Mouse (Mus musculus) limb, embryonic 13.5 days (tissue): ENCODE data around the gene Tmem151b. TPM values are rescaled to one million over a fixed set of nuclear protein-coding genes. Genes with fewer than 3 reads are reported as not detected.
A peak's percentile ranks its signal among the peaks of the same experiment; 100 is the strongest.

Source experiments
- ATAC-seq: fragments of 200-750 bp; cut with Nextera tagmentation; 2 replicates; pipeline ENCODE4 v1.8.0; 2017; ENCODE audit warnings: low read depth, moderate number of reproducible peaks, moderate TSS enrichment; ENCODE audit not compliant: low FRiP score
- H3K27ac ChIP-seq: fragments of 300-500 bp; sonication (generic); 2 replicates; pipeline ENCODE4 v1.5.1; 2015; ENCODE audit warnings: inconsistent platforms, mild to moderate bottlenecking, moderate library complexity
- H3K27me3 ChIP-seq: fragments of 300-500 bp; sonication (generic); 2 replicates; pipeline ENCODE4 v1.6.1; 2015; ENCODE audit warnings: mild to moderate bottlenecking, inconsistent platforms
- H3K36me3 ChIP-seq: fragments of 300-500 bp; sonication (generic); 2 replicates; pipeline ENCODE4 v1.6.1; 2015; ENCODE audit warnings: inconsistent platforms, mild to moderate bottlenecking, moderate library complexity
- H3K4me1 ChIP-seq: fragments of 300-500 bp; sonication (generic); 2 replicates; pipeline ENCODE4 v1.6.1; 2015; ENCODE audit warnings: inconsistent platforms
- H3K4me2 ChIP-seq: fragments of 300-500 bp; sonication (generic); replicated peaks from 2 replicates; pipeline ENCODE4 v1.6.1; 2015; ENCODE audit warnings: inconsistent platforms, mild to moderate bottlenecking, moderate library complexity
- H3K4me3 ChIP-seq: fragments of 300-500 bp; sonication (generic); 2 replicates; pipeline ENCODE4 v1.5.1; 2015; ENCODE audit warnings: moderate library complexity, mild to moderate bottlenecking, inconsistent platforms
- H3K9ac ChIP-seq: fragments of 300-500 bp; sonication (generic); 2 replicates; pipeline ENCODE4 v1.6.1; 2015; ENCODE audit warnings: mild to moderate bottlenecking, inconsistent platforms
- H3K9me3 ChIP-seq: fragments of 300-500 bp; sonication (generic); 2 replicates; pipeline ENCODE4 v1.6.1; 2016; ENCODE audit warnings: inconsistent platforms
- whole genome bisulfite sequencing: fragments of 180-500 bp; shearing (Covaris S2); methylation state at CpG from one replicate; pipeline ENCODE4 v1.1.7; 2015; 5-methylcytosine and 5-hydroxymethylcytosine counted together
- polyA plus RNA-seq: library from polyadenylated mRNA; unstranded; fragments of >200 nt; fragmentation: Nextera tagmentation; extraction: Ambion mirVana; gene quantifications from 2 replicates; pipeline ENCODE4 v1.2.1, GENCODE M21; 2015

The Tmem151b gene
- polyA plus RNA-seq, 1 experiment from 2014 or later: 10.5 TPM

DNA sequence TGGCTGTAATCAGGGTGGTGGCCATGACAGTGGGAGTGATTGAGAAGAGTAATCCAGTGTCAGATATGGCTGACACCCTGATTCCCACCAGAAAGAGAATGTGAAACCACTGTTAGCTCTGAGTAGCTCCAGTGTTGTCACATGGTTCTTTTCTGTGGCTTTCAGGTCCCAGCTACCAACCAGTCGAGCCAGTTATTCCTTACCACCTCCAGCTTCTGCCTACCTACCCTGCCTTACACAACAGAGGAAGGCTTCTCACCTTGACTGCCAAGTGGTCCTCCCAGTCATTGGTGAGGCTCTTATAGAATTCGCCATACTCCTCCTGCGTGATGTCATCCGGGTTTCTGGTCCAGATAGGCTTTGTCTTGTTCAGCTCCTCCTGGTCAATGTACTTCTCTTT is 20.5 kb upstream of the Tmem151b start:
- 83% methylated on average over 4 of the region's 4 CpGs for WGBS
- no peak overlapping the region for H3K9ac ChIP-seq
- no peak overlapping the region for H3K27ac ChIP-seq

GRCm38 (mm10) chr17:45568990-45569389 is 19.5 kb upstream of the Tmem151b start:
- Histone ChIP-seq H3K4me1 (peaks cover 58% of the 10 kb centered on the region), H3K9me3 (no peaks in the 10 kb centered on the region), H3K27me3 (no peaks in the 10 kb centered on the region), H3K36me3 (peaks cover 62% of the 10 kb centered on the region), H3K4me2 (no peak overlapping the region), H3K4me3 (no peak overlapping the region), H3K27ac (no peak overlapping the region), H3K9ac (no peak overlapping the region; the same call in 1 of the 2 replicates)
- no peak for ATAC-seq
- WGBS: 87% methylated on average over 12 of the region's 12 CpGs

More for the DNA sequence above, 20.5 kb upstream of the Tmem151b start:
- Histone ChIP-seq H3K4me2 (no peak overlapping the region), H3K9me3 (no peaks in the 10 kb centered on the region), H3K4me3 (no peak overlapping the region), H3K4me1 (peaks cover 59% of the 10 kb centered on the region), H3K27me3 (no peaks in the 10 kb centered on the region), H3K36me3 (peaks cover 62% of the 10 kb centered on the region)
- ATAC-seq: no peak

- Histone ChIP-seq H3K4me1 (peaks cover 58% of the 10 kb centered on the region), H3K9ac (no peak overlapping the region), H3K27ac (no peak overlapping the region), H3K9me3 (no peaks in the 10 kb centered on the region), H3K4me3 (no peak overlapping the region), H3K27me3 (no peaks in the 10 kb centered on the region), H3K4me2 (no peak overlapping the region), H3K36me3 (peaks cover 62% of the 10 kb centered on the region)
- no peak for ATAC-seq
- WGBS: 24% methylated on average over 4 of the region's 4 CpGs
Measured at GRCm38 (mm10) chr17:45567162-45567601, 17.7 kb upstream of the Tmem151b start.

GRCm38 (mm10) chr17:45566360-45567161 is 17.1 kb upstream of the Tmem151b start:
- no peak overlapping the region for H3K27ac ChIP-seq
- H3K9ac ChIP-seq: no peak overlapping the region
- no peak overlapping the region for H3K4me2 ChIP-seq
- H3K4me1 ChIP-seq: peaks cover 53% of the 10 kb centered on the region
- H3K36me3 ChIP-seq: peaks cover 60% of the 10 kb centered on the region
- 65% methylated on average over 18 of the region's 18 CpGs for WGBS
- no peaks in the 10 kb centered on the region for H3K27me3 ChIP-seq
- H3K4me3 ChIP-seq: peak overlapping the region; percentile 0; the same call in 1 of the 2 replicates
- no peaks in the 10 kb centered on the region for H3K9me3 ChIP-seq
- no peak for ATAC-seq

DNA sequence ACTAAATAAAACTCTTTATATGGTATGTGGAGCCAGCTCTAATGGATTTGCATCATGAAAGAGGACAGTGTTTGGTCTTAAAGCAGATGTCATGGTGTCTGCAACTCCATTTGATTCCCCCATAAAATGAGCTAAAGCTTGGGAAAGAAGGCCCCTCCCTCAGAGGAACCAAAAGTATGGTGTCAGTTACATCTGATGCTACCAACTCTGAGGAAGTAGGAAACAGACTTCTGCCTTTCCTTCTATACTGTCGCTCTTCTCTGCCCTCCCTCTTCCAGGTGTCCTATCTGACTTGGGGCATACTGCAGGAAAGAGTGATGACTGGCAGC is 16.5 kb upstream of the Tmem151b start:
- H3K36me3 ChIP-seq: peaks cover 54% of the 10 kb centered on the region
- H3K4me2 ChIP-seq: no peak overlapping the region
- H3K9ac ChIP-seq: no peak overlapping the region
- WGBS: 50% methylated on average over 1 of the region's 1 CpGs
- no peaks in the 10 kb centered on the region for H3K27me3 ChIP-seq
- H3K9me3 ChIP-seq: no peaks in the 10 kb centered on the region
- ATAC-seq: no peak
- H3K4me3 ChIP-seq: peak overlapping the region; percentile 0; the same call in 1 of the 2 replicates
- H3K4me1 ChIP-seq: peaks cover 47% of the 10 kb centered on the region
- no peak overlapping the region for H3K27ac ChIP-seq

GRCm38 (mm10) chr17:45565103-45565502 is 15.6 kb upstream of the Tmem151b start:
- ATAC-seq: no peak
- H3K27ac ChIP-seq: no peak overlapping the region
- peak overlapping the region; percentile 86 for H3K4me3 ChIP-seq
- H3K4me2 ChIP-seq: peak overlapping the region; percentile 80
- H3K9ac ChIP-seq: peak overlapping the region; percentile 92
- peaks cover 45% of the 10 kb centered on the region for H3K36me3 ChIP-seq
- no peaks in the 10 kb centered on the region for H3K27me3 ChIP-seq
- 94% methylated on average over 11 of the region's 11 CpGs for WGBS
- H3K4me1 ChIP-seq: peaks cover 38% of the 10 kb centered on the region
- no peaks in the 10 kb centered on the region for H3K9me3 ChIP-seq

- H3K36me3 ChIP-seq: peaks cover 40% of the 10 kb centered on the region
- peak overlapping the region; percentile 80 for H3K4me2 ChIP-seq
- peak overlapping the region; percentile 84 for H3K27ac ChIP-seq
- no peaks in the 10 kb centered on the region for H3K27me3 ChIP-seq
- WGBS: 11% methylated on average over 18 of the region's 18 CpGs
- H3K9ac ChIP-seq: peak overlapping the region; percentile 92
- ATAC-seq: no peak
- H3K9me3 ChIP-seq: no peaks in the 10 kb centered on the region
- peaks cover 35% of the 10 kb centered on the region for H3K4me1 ChIP-seq
- H3K4me3 ChIP-seq: peak overlapping the region; percentile 86
Measured at GRCm38 (mm10) chr17:45564531-45565084, 15.1 kb upstream of the Tmem151b start.

DNA sequence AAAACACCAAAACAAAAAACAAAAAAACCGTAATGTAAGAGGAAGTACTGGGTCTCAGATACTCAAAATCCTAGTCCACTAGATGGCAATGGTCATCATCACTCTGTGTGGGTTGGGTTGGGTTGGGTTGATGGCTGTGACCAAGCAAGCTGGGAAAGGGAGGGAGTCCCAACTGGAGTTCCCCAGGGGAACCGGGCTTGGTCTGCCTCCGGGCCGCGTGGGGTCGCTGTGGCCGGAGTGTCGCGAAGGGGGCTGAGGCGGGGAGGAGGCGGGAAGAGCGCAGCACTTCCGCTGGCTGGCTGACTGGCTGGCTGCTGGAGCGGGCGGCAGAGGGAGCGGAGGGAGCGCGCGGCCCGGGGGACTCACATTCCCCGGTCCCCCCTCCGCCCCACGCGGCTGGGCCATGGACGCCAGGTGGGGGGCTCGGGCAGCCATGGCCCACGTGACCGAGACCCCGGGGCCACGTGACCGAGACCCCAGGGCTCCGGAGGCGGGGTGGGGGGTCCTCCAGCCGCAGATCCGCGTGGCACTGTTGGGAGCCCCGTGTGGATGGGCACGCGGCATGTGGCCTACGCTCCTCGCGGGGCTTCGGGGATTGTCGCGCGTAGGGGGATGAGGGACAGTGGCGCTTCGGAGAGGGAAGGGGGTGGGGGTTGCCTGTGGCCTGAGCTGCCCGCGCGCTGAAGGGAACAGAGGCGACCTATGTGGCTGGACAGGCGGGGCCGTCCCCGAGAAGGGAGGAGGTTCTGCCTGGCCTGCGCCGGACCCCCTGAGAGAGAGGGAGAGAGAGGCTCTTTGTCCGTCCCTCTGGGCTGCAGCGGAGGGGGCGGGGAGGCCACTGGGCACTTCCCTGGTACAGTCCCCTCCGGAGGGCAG is 14.4 kb upstream of the Tmem151b start, which contains the start of gene Slc35b2:
Gene Slc35b2, plus strand, starts transcription at position 220 of the 876 bp plus-strand sequence.
- WGBS: under 1% methylated on average over 55 of the region's 61 CpGs
- Histone ChIP-seq H3K9me3 (no peaks in the 10 kb centered on the region), H3K4me2 (peak within 1 kb of the TSS; percentile 80), H3K27me3 (no peaks in the 10 kb centered on the region), H3K4me1 (peaks cover 35% of the 10 kb centered on the region), H3K36me3 (peaks cover 33% of the 10 kb centered on the region), H3K9ac (peak within 1 kb of the TSS; percentile 92), H3K27ac (peak within 1 kb of the TSS; percentile 84), H3K4me3 (peak within 1 kb of the TSS; percentile 86)
- peak; percentile 76 for ATAC-seq

DNA sequence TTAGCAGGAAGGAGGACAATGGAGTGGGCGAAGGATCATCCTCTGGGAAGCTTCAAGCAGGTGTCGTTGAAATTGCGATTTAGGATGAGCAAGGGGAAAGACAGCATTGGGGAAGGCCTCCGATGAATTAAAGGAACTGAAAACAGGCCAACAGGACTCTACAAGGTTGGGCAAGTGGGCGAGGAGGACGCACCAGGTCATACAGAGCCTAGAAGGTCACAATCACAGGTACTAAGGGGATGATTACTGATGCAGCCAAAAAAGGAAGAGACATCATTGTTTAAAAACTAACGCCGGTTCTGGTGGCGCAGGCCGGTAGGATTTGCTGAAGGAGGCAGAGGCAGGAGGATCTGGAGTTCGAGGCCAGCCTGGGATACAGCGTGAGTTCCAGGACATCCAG is 13.7 kb upstream of the Tmem151b start:
- 77% methylated on average over 12 of the region's 12 CpGs for WGBS
- Histone ChIP-seq H3K4me1 (peaks cover 35% of the 10 kb centered on the region), H3K9ac (no peak overlapping the region), H3K27ac (no peak overlapping the region), H3K4me2 (peak overlapping the region; percentile 80), H3K36me3 (peaks cover 26% of the 10 kb centered on the region), H3K27me3 (no peaks in the 10 kb centered on the region), H3K9me3 (no peaks in the 10 kb centered on the region), H3K4me3 (peak overlapping the region; percentile 86)
- no peak for ATAC-seq

DNA sequence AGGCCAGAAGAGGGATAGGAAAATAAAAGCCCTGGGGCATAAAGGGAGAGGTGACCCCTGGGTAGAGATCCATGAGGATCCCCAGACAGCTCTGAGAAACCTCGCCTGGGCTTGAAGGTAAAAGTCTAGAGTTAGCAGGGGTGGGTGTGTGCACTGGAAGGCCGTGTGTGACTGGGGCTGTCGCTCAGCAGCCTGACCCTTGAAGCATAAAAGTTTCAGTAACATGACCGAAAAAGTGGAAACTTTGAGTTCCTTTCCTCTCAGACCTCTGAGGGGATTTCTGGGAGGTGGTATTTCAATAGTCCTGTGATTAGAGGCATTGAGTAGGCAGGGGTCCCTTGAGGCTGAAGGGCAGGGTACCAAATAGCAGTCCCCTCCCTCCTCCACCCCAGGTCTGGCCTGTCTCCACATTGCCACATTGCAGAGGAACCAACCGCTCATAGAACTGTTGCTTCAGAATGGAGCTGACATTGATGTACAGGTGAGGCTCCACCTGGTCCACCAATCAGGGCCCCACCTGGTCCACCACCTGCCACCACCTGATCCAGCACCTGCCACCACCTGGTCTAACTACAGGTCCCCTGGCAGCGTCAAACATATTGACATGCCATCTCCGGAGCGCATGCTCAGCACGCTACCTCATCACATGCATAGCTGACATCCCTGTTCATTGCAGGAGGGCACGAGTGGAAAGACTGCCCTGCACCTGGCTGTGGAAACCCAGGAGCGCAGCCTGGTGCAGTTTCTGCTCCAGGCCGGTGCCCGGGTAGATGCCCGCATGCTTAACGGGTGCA is 10.5 kb upstream of the Tmem151b start:
- Histone ChIP-seq H3K27me3 (peaks cover 13% of the 10 kb centered on the region), H3K9ac (no peak overlapping the region), H3K4me2 (no peak overlapping the region), H3K4me1 (peaks cover 26% of the 10 kb centered on the region), H3K9me3 (no peaks in the 10 kb centered on the region), H3K36me3 (no peaks in the 10 kb centered on the region), H3K4me3 (no peak overlapping the region), H3K27ac (no peak overlapping the region)
- 85% methylated on average over 15 of the region's 15 CpGs for WGBS
- ATAC-seq: no peak

- Histone ChIP-seq H3K27ac (no peak overlapping the region), H3K36me3 (no peaks in the 10 kb centered on the region), H3K4me3 (no peak overlapping the region), H3K27me3 (peaks cover 20% of the 10 kb centered on the region), H3K9me3 (no peaks in the 10 kb centered on the region), H3K4me2 (no peak overlapping the region), H3K9ac (no peak overlapping the region), H3K4me1 (peaks cover 19% of the 10 kb centered on the region)
- no peak for ATAC-seq
- WGBS: 72% methylated on average over 16 of the region's 16 CpGs
Measured at GRCm38 (mm10) chr17:45557998-45558862, 8.8 kb upstream of the Tmem151b start.
